Mouse (Mus musculus) liver, embryonic 13.5 days (tissue): ENCODE measurements at regions not wholly inside any gene's neighbourhood (a gene's known extent, or its start where the extent isn't known, plus 50 kb on each side); places are given as distances from the start of the nearest gene placed in this dataset.
A peak's percentile ranks its signal among the peaks of the same experiment; 100 is the strongest.

Experiments used
- ATAC-seq: fragments of 200-750 bp; cut with Nextera tagmentation; 2 replicates; pipeline ENCODE4 v1.8.0; 2017; ENCODE audit warnings: low read depth, mild to moderate bottlenecking, moderate number of reproducible peaks, moderate library complexity
- DNase-seq: peaks from one replicate; pipeline ENCODE4 v3.0.0; 2022
- H3K27ac ChIP-seq: fragments of 300-500 bp; sonication (generic); 2 replicates; pipeline ENCODE4 v1.5.1; 2015; ENCODE audit warnings: moderate library complexity, mild to moderate bottlenecking, inconsistent platforms
- H3K27me3 ChIP-seq: fragments of 300-500 bp; sonication (generic); 2 replicates; pipeline ENCODE4 v1.6.1; 2015; ENCODE audit warnings: mild to moderate bottlenecking, inconsistent platforms
- H3K36me3 ChIP-seq: fragments of 300-500 bp; sonication (generic); 2 replicates; pipeline ENCODE4 v1.6.1; 2015; ENCODE audit warnings: mild to moderate bottlenecking, inconsistent platforms
- H3K4me1 ChIP-seq: fragments of 300-500 bp; sonication (generic); replicated peaks from 2 replicates; pipeline ENCODE4 v1.6.1; 2015; ENCODE audit warnings: inconsistent platforms
- H3K4me2 ChIP-seq: fragments of 300-500 bp; sonication (generic); 2 replicates; pipeline ENCODE4 v1.6.1; 2015; ENCODE audit warnings: inconsistent platforms, mild to moderate bottlenecking, moderate library complexity
- H3K4me3 ChIP-seq: fragments of 300-500 bp; sonication (generic); replicated peaks from 2 replicates; pipeline ENCODE4 v1.5.1; 2015; ENCODE audit warnings: mild to moderate bottlenecking, inconsistent platforms
- H3K9ac ChIP-seq: fragments of 300-500 bp; sonication (generic); 2 replicates; pipeline ENCODE4 v1.6.1; 2015; ENCODE audit warnings: mild to moderate bottlenecking, inconsistent platforms
- H3K9me3 ChIP-seq: fragments of 300-500 bp; sonication (generic); replicated peaks from 2 replicates; pipeline ENCODE4 v1.6.1; 2016; ENCODE audit warnings: inconsistent platforms
- WGBS: fragments of 180-500 bp; shearing (Covaris S2); methylation state at CpG from one replicate; pipeline ENCODE4 v1.1.7; 2015; ENCODE audit not compliant: insufficient replicate concordance; 5-methylcytosine and 5-hydroxymethylcytosine counted together

- H3K27ac ChIP-seq, result no peak overlapping the region
- no peak for ATAC-seq
- DNase-seq, result no peak
- no peaks in the 10 kb centered on the region for H3K9me3 ChIP-seq
- H3K4me2 ChIP-seq, result no peak overlapping the region
- H3K36me3 ChIP-seq, result no peaks in the 10 kb centered on the region
- WGBS, result 75% methylated on average over 6 of the region's 6 CpGs
- H3K4me1 ChIP-seq, result peaks cover 14% of the 10 kb centered on the region
- H3K4me3 ChIP-seq, result no peak overlapping the region
- H3K27me3 ChIP-seq, result no peaks in the 10 kb centered on the region
- no peak overlapping the region for H3K9ac ChIP-seq
Measured at GRCm38 (mm10) chr11:20982500-20982899, 108.6 kb upstream of the Peli1 start.

GRCm38 (mm10) chr11:20985069-20985759 lies 105.9 kb upstream of the Peli1 start:
- no peak overlapping the region for H3K27ac ChIP-seq
- no peak overlapping the region for H3K4me2 ChIP-seq
- no peak overlapping the region for H3K9ac ChIP-seq
- H3K27me3 ChIP-seq, result no peaks in the 10 kb centered on the region
- WGBS, result 29% methylated on average over 6 of the region's 6 CpGs
- no peaks in the 10 kb centered on the region for H3K36me3 ChIP-seq
- DNase-seq (no peak), ATAC-seq (no peak)
- H3K4me3 ChIP-seq, result no peak overlapping the region
- peaks cover 18% of the 10 kb centered on the region for H3K4me1 ChIP-seq
- no peaks in the 10 kb centered on the region for H3K9me3 ChIP-seq

DNA sequence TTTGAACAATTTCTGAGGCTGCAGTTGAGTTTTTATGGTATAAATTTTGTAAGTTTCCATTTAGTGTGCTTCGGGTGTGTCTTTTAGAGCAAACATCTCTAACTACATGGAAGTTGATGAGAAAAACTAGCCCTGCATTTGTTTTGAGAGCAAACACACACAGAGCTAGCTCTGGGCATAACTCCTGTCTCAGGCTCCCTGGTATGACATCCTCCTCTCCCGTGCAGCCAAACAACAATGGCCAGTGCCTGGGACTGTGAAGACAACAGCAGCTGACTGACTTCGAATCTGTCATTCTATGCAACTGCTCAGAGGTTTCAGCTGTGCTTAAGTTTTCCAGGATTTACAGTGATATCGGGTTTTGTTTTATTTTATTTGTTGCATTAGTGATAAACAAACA lies 105.3 kb upstream of the Peli1 start:
- WGBS, result 46% methylated on average over 4 of the region's 4 CpGs
- no peak overlapping the region for H3K27ac ChIP-seq
- ATAC-seq (no peak), DNase-seq (no peak)
- no peak overlapping the region for H3K4me3 ChIP-seq
- H3K27me3 ChIP-seq, result no peaks in the 10 kb centered on the region
- no peaks in the 10 kb centered on the region for H3K9me3 ChIP-seq
- no peak overlapping the region for H3K9ac ChIP-seq
- no peak overlapping the region for H3K4me2 ChIP-seq
- H3K4me1 ChIP-seq, result peaks cover 18% of the 10 kb centered on the region
- H3K36me3 ChIP-seq, result no peaks in the 10 kb centered on the region

GRCm38 (mm10) chr11:20987171-20987815 lies 103.8 kb upstream of the Peli1 start:
- Histone ChIP-seq H3K36me3 (no peaks in the 10 kb centered on the region), H3K9ac (no peak overlapping the region), H3K4me3 (no peak overlapping the region), H3K27me3 (no peaks in the 10 kb centered on the region), H3K27ac (no peak overlapping the region), H3K9me3 (no peaks in the 10 kb centered on the region), H3K4me1 (peaks cover 18% of the 10 kb centered on the region), H3K4me2 (no peak overlapping the region)
- ATAC-seq, result no peak
- no peak for DNase-seq
- WGBS, result 60% methylated on average over 5 of the region's 5 CpGs

DNA sequence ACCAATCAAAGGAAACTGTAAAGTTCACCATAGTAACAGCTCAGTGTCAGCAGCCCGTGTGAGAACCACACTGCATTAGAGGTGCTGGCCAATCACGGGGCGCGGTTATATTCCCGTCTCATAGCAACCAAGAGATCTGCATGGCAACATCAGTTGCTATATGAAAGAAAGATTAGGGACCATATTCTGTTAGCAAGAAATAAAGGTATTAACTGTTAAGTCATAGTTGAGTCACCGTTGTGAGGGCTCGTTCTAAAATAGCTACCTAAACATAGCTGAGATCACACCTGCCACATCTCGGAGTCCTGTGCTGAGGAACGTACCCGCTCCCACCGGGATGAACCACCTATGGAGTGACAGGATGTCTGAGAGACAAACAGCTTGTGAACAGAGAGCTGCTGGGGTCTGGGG lies 103.2 kb upstream of the Peli1 start:
- Histone ChIP-seq H3K9me3 (no peaks in the 10 kb centered on the region), H3K27me3 (no peaks in the 10 kb centered on the region), H3K9ac (no peak overlapping the region), H3K27ac (no peak overlapping the region), H3K36me3 (no peaks in the 10 kb centered on the region), H3K4me2 (no peak overlapping the region), H3K4me3 (no peak overlapping the region), H3K4me1 (peaks cover 18% of the 10 kb centered on the region)
- whole genome bisulfite sequencing, result 80% methylated on average over 11 of the region's 11 CpGs
- no peak for ATAC-seq
- no peak for DNase-seq

GRCm38 (mm10) chr11:20988871-20989270 lies 102.2 kb upstream of the Peli1 start:
- WGBS, result 38% methylated on average over 3 of the region's 3 CpGs
- no peak for DNase-seq
- Histone ChIP-seq H3K27me3 (no peaks in the 10 kb centered on the region), H3K9ac (no peak overlapping the region), H3K4me3 (no peak overlapping the region), H3K36me3 (no peaks in the 10 kb centered on the region), H3K9me3 (no peaks in the 10 kb centered on the region), H3K27ac (no peak overlapping the region), H3K4me2 (no peak overlapping the region), H3K4me1 (peaks cover 18% of the 10 kb centered on the region)
- ATAC-seq, result no peak

DNA sequence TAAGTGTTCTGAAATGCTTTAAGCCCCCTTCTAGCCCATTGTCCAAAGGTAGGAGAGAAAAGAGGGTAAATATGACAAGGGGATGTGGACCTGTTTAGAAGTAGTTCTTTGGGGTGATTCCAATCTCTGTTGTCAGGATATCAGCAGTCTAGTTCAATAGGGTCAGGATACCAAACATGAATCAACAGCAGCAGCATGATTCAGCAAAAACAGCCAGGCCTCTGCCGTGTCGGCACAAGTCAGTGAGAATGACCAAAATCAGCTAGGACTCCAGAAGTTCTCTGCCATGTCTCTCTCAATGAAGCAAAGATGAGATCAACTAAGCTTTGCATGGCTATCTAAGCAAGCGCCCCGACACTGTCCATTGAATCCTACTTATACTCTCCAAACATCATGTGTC lies 97.5 kb upstream of the Peli1 start:
- Histone ChIP-seq H3K27me3 (no peaks in the 10 kb centered on the region), H3K4me3 (no peak overlapping the region), H3K4me2 (no peak overlapping the region), H3K27ac (no peak overlapping the region), H3K4me1 (peaks cover 4% of the 10 kb centered on the region; the same call in 1 of the 2 replicates), H3K9me3 (no peaks in the 10 kb centered on the region), H3K9ac (no peak overlapping the region), H3K36me3 (no peaks in the 10 kb centered on the region)
- ATAC-seq (no peak), DNase-seq (peak; percentile 17)
- WGBS, result 67% methylated on average over 4 of the region's 4 CpGs

DNA sequence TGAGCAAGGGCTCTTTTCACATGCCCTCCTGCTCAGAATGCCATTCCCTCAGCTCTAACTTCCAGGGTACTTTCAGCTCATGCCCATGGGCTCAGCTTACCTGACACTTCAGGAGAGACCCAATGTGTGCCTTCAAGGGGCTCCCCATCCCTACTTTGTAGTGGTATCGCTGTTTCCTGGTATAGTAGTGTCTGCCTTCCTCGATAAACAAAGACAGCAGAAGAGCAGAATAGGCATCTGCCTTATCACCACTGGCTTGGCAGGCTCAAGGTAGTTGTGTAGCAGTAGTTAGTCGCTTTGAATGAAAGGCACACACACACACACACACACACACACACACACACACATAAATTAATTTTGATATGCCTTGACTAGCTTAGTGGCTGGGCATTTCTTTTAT lies 89.7 kb upstream of the Peli1 start:
- Histone ChIP-seq H3K36me3 (no peaks in the 10 kb centered on the region), H3K9ac (no peak overlapping the region), H3K27ac (no peak overlapping the region), H3K4me3 (no peak overlapping the region), H3K27me3 (no peaks in the 10 kb centered on the region), H3K9me3 (no peaks in the 10 kb centered on the region), H3K4me2 (0 out of 2 replicates have a peak overlapping the region, but pooled peaks have one; percentile 23), H3K4me1 (peaks cover 12% of the 10 kb centered on the region)
- WGBS, result 37% methylated on average over 3 of the region's 3 CpGs
- ATAC-seq (peak; percentile 83), DNase-seq (no peak)

- Histone ChIP-seq H3K36me3 (no peaks in the 10 kb centered on the region), H3K9ac (no peak overlapping the region), H3K4me2 (no peak overlapping the region), H3K27ac (no peak overlapping the region), H3K4me3 (no peak overlapping the region), H3K4me1 (0 out of 2 replicates have a peak, but pooled peaks cover 1% of the 10 kb centered on the region), H3K9me3 (no peaks in the 10 kb centered on the region), H3K27me3 (no peaks in the 10 kb centered on the region)
- ATAC-seq (no peak), DNase-seq (no peak)
- WGBS, result 77% methylated on average over 5 of the region's 5 CpGs
Measured at GRCm38 (mm10) chr11:21007222-21007621, 83.9 kb upstream of the Peli1 start.

- 26% methylated on average over 3 of the region's 3 CpGs for WGBS
- ATAC-seq (no peak), DNase-seq (no peak)
- no peaks in the 10 kb centered on the region for H3K4me1 ChIP-seq
- no peaks in the 10 kb centered on the region for H3K27me3 ChIP-seq
- no peak overlapping the region for H3K27ac ChIP-seq
- no peaks in the 10 kb centered on the region for H3K36me3 ChIP-seq
- H3K9me3 ChIP-seq, result no peaks in the 10 kb centered on the region
- no peak overlapping the region for H3K4me2 ChIP-seq
- H3K9ac ChIP-seq, result no peak overlapping the region
- no peak overlapping the region for H3K4me3 ChIP-seq
Measured at GRCm38 (mm10) chr11:21009505-21009904, 81.6 kb upstream of the Peli1 start.

- no peaks in the 10 kb centered on the region for H3K9me3 ChIP-seq
- H3K27me3 ChIP-seq, result no peaks in the 10 kb centered on the region
- H3K36me3 ChIP-seq, result no peaks in the 10 kb centered on the region
- no peak for ATAC-seq
- 68% methylated on average over 7 of the region's 7 CpGs for WGBS
- H3K27ac ChIP-seq, result no peak overlapping the region
- no peak for DNase-seq
- H3K4me2 ChIP-seq, result no peak overlapping the region
- no peak overlapping the region for H3K4me3 ChIP-seq
- H3K4me1 ChIP-seq, result 0 out of 2 replicates have a peak, but pooled peaks cover 2% of the 10 kb centered on the region
- no peak overlapping the region for H3K9ac ChIP-seq
Measured at GRCm38 (mm10) chr11:21010867-21011266, 80.2 kb upstream of the Peli1 start.

- 0 out of 2 replicates have a peak, but pooled peaks cover 4% of the 10 kb centered on the region for H3K27me3 ChIP-seq
Measured at GRCm38 (mm10) chr11:21014250-21014649, 76.8 kb upstream of the Peli1 start.

More at GRCm38 (mm10) chr11:21014250-21014649, 76.8 kb upstream of the Peli1 start:
- DNase-seq, result no peak
- Histone ChIP-seq H3K27ac (no peak overlapping the region), H3K4me2 (no peak overlapping the region), H3K36me3 (no peaks in the 10 kb centered on the region), H3K9me3 (no peaks in the 10 kb centered on the region), H3K9ac (no peak overlapping the region), H3K4me3 (no peak overlapping the region), H3K4me1 (0 out of 2 replicates have a peak, but pooled peaks cover 6% of the 10 kb centered on the region)
- whole genome bisulfite sequencing, result 33% methylated on average over 3 of the region's 3 CpGs
- ATAC-seq, result no peak
